Mouse (Mus musculus): ENCODE measurements around the gene Med9.
"Not testable (repeated sequence)": the region's sequence is repeated elsewhere in the genome, so short reads cannot be mapped to it uniquely, and the experiment has no call there.

Med9 gene

DNA sequence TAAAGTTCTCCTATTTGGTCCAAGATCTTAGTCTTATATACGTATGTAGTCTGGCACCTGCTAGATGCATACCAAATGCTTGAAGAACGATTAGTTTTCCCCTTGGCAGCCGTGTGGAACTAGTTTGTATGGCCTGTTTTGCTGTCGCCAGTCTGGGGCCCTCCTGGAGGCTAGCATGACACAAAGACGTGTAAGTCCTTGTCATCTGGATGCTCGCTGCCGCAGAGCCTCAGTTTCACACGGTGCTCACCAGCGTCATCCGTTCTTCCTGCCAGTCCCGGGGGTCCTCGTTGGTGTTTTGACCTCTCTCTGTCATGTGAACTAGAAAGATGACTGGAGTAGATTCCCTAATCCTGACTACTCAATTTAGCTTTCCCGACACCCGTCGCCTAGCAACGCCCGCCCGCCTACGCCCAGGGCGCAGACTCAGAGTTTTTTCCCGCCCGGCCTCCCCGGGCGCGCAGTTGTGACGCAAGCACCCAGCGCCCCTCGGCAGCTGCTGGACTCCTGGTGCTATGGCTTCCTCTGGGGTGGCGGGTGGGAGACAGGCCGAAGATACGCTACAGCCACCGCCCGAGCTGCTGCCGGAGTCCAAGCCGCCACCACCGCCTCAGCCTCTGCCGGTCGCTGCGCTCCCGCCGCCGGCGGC is at the start of gene Med9:
Med9 (plus strand) TSS at position 455 of the 649 bp plus-strand sequence.
- peak; percentile 87 for DNase-seq (ENCODE audit: low spot score)

DNA sequence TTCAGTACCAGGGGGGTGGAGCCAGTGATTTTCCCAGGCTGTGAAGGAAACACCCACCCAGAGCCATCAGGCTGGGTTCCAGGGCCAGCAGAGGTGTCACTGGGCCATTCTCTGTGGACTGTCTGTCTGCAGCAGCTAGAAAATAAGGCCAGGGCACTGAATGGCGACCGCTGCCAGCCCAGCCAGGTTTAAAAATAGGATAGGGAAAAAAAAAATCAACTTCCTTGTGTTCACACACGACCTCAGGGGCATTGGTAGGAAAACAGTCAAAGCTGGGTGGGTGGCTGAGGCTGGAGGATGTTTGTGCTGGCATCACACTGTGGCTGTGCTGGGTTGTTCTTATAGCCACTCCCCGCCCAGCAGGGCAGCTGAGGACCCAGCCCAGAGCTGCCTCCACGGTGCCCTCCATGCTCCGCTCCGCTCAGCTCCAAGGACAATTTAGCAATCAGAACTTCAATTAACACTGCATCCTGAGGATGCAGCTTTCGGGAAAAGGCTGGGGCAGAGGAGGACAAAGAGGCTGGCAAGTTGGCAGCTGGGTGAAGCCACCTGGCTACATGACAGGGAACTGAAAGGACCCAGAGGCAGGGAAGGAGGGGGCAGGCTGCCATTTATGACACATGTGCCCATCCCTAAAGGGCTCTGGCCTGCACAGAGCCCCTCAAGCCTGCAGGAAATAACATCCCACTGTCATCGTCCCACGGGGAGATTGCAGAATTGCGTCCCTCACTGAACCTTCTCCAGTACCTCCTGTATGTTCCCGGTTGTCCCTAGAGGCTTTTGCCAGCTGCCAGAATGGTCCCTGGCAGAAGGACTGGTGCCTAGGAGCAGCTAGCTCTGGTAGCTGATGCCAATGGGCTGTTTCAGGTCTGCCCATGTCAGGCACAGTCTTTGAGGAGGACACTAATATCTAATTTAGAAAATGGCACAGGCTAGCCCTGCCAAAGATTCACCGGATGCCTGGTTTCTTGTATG is 48.0 kb upstream of the Med9 start:
- no peak for DNase-seq (ENCODE audit: low spot score)

DNA sequence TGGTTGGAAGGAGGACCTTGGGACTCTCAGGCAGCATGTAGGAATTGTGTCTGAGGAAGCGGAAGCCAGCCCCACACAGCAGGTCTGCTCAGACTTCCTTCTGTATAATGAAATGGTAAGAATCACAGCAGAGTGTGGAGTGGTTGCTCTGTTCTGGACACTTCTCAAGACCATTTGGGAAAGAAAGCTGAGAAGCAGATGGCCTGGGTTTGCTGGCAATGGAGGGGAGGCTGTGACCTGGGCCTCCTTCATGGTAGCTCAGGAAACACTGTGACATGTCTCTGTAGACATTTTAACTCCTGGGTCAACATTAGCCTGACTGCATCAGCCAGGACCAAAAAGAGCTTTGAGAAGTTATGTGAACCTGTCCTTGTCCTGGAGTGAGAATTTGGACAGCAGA is 47.0 kb upstream of the Med9 start:
- DNase-seq (ENCODE audit: low spot score), result no peak

DNA sequence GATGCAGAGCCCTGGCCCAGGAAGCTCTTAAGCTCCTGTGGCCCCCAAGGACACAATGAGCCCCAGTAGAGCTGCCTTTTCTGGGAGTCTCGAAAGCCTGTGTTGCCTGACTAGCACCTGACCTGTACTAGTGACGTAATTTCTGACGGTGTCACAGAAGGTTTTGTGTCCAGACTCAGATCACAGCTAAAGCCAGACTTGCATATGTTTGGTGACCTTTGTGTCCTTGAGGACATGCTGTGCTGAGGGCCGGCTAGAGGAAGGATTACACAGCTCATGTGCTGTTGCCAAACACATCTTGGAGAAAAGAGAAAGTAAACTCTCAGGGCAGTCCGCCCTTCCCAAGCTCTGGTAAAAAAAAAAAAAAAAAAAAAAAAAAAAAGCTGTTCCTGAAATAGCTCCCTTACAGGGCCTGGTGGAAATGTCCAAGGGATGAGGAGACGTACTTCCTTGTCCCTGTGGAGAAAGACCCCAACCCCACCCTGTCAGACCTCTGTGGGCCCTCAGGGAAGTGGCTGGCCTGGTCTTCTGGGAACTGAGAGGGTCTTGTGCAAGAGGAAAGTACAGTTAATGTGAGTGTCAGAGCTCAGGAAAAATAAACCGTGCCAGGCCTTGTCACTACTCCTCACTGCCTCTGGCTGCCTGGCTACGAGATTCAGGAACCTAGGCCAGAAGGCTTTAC is 45.8 kb upstream of the Med9 start:
- DNase-seq (ENCODE audit: low spot score), result no peak

DNA sequence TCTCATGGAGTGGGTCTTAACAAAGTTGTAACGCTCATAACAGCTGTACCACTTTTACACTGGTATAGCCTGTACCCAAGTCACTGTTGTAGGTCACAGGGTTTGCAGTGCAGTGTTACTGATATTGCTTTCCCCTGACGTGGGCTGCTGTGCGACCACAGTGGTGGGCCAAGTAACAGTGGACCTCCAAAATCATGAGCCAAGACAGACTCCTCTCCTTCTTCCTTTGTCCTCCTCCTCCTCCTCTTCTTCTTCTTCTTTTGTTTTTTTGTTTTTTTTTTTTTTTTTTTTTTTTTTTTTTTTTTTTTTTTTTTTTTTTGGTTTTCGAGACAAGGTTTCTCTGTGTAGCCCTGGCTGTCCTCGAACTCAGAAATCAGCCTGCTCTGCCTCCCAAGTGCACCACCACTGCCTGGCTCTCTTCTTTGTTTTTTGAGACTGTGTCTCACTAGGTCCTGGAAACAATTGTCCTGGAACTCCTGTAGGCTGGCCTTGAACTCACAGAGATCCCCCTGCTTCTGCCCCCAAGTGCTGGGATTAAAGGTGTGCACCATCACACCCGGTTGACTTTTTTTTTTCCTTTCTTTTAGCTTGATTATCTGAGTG is 41.4 kb upstream of the Med9 start:
- no peak for DNase-seq (ENCODE audit: low spot score)

DNA sequence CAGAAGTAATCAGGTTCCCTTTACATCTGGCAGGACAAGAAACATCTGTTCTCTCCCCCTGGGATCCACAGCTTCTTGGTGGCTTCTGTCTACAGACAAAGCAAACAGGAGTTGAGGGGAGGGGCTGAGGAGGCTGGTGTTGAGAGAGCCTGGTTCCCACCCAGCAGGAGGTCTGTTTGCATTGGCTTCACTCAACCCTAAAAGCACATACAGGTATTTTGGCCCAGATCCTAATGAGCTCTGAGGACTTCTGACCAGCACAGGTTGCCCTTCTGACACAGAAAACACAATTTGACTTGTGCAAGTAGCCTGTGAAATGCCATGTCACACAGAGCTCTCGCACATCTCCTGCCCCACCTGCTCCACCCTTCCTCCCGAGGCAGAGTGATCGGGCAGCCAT is 39.6 kb upstream of the Med9 start:
- no peak for DNase-seq (ENCODE audit: low spot score)

DNA sequence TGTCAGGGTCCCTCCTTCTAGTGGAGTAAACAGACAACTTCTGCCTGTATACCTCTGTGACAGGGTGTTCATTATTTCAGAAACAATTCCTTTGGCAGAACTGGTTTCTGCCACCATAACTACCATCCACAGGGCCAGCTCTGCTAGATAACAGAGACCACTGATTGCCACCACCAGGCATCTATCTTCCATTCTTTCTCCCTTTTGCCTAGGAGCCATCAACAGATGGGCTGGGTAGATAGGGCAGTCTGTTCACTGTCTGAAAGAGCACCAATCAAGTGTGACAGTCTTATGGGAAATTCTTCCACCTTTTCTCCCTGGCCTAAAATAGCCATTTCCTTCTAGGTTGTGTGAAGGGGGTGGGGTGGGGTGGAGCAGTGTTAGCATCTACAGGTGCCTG is 37.4 kb upstream of the Med9 start:
- DNase-seq (ENCODE audit: low spot score), result no peak

DNA sequence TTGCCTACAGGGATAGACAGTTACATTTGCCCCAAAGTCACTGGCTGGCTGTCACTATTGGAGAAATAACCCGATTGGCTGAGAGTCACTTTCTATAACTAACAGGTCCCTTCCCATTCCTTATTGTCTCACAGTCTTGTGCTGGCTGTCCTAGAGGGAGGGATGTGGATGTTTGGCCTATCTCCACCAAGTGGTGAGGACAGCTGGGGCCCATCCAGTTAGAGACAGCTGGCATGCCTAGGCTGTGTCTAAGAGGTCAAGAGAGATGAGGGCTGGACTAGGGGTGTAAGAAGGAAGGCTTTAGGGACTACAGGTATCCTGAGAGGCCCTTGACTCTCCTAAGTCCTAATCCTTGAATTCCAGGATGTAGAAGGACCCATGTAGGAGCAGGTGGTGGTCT is 36.5 kb upstream of the Med9 start:
- DNase-seq (ENCODE audit: low spot score), result no peak

DNA sequence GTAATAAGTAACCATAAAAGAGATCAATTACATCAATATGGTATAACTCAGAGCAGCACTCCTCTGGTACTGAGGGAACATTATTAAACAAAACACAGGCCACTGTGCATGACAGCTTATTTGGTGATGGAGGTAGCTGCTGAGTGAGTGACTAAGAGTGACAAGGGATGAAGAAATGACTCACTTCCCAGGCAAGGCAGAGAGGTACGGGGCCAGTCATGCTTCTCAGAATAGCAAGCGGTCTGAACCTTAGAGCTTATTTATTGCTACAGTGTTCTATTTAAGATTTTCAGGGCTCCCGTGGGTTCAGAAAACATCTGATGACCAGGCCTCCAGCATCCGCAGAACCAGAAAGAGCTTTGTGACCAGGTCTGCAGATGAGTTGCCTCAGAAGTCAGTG is 34.3 kb upstream of the Med9 start:
- no peak for DNase-seq (ENCODE audit: low spot score)

DNA sequence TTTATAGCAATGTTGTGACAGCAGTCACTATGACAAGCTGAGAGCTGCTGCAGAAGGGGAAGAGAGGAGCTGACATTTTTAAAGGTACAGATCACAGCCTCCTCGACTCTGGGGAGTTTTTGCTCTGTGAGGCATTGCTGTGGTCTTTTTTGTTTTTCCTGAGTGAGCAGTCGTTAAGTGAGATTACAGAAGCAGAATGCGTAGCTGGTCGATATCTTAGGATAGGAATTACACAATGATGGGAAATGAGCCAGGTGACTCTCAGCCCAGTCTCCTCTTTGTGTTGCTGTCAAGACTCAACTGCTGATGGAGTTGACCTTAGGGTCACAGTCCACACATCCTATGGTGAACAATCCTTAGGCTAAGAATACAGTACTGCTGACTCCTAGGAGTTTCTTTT is 30.0 kb upstream of the Med9 start:
- DNase-seq (ENCODE audit: low spot score), result no peak

DNA sequence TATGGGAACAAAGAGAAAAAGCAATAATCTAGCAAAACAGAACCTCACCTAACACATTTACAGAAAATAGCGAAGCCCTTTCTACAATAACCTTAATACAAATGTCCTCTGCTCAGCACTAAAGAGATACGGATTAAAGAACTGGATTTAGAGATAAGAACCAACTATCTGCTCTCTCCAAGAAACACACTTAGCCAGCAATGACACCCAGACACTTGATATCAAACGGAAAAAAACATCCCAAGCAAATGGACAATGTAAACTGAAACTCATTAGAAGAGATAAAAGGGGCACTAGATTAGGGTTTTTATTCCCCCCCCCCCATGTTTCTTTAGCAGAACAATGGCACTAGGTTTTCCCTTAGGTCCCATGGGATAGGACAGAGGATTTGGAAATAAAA is 28.6 kb upstream of the Med9 start:
- no peak for DNase-seq (ENCODE audit: low spot score)

DNA sequence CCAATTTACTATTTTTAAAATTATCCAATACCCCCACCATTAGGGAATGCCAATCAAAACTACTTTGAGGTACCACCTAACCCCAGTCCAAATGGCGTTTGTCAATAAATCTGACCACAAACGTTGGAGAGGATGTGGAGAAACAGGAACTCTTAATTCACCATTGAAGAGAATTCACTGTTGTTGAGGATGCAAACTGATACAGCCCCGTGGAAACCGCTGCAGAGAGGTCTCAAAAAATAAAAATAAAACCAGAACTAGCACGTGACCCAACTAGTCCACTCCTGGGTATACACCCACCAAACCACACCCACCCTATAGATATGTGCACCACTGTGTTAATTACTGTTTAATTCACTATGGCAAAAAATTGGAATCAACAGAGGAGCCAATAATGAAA is 27.7 kb upstream of the Med9 start:
- DNase-seq (ENCODE audit: low spot score), result no peak

DNA sequence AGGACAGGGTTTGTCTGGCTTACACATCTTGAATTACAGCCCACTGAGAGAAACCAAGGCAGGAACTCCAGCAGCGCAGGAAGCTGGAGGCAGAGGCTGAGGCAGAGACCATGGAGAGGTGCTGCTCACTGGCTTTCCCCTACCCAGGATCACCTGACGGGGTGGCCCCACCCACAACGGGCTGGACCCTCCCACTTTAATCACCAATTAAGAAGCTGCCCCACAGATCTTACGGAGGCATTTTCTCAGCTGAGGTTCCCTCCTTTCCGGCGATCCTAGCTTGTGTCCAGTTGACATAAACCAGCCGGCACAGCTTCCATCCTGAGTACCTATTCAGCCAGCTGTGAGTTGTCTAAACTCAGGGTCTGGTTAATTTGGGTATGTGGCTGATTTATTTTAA is 26.7 kb upstream of the Med9 start:
- no peak for DNase-seq (ENCODE audit: low spot score)

DNA sequence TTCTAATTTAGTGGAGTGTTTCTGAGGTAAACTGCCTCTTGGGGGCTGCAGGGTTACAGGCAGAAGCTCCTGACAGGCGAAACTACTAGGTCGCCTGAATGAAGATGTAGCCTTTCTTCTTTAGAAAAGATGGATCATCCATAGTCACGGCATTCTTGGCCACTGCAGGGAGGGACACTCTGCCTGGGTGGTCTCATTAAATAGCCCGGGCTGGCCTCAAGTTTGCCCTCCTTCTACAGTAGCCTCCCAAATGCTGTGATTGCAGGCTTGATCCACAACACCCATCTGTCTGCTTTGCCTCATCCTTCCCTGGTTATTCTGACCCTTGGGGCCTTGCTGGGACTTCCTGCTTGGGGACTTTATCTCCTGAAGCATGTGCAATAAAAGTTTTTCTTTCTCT is 18.0 kb upstream of the Med9 start:
- no peak for DNase-seq (ENCODE audit: low spot score)

DNA sequence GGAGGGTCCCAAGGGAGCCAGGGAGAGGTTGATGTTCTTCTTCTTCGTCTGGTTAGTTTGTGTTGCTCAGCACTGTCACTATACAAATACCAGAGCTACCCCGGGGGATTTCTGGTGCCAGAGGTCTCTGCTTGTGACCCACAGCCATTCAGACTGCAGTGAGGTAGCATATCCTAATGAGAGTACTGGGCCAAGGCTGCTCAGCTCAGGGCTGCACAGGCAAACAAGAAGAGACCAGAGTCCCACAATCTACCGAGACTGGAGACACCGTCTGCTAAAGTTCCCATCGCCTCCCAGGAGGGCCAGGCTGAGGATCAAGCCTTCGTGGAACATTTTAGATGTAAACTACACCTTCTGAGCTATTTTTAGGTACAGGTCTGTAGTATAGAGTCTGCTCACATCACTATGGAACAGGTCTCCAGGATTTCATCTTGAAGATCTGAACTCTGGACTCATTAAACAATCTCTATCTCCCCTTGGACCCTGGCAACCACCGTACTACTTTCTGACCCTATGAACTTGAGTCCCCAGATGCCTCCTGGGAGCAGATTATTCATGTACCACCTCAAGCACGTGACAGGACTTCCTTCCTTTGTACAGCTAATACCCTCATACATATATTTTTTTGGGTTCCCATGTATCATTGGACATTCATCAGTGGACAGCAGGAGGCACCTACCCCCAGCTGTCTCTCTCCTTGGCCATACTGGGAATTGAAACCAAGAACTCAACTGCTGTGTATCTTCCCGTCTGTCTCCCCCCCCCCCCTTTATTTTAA is 15.3 kb upstream of the Med9 start:
- no peak for DNase-seq (ENCODE audit: low spot score)

DNA sequence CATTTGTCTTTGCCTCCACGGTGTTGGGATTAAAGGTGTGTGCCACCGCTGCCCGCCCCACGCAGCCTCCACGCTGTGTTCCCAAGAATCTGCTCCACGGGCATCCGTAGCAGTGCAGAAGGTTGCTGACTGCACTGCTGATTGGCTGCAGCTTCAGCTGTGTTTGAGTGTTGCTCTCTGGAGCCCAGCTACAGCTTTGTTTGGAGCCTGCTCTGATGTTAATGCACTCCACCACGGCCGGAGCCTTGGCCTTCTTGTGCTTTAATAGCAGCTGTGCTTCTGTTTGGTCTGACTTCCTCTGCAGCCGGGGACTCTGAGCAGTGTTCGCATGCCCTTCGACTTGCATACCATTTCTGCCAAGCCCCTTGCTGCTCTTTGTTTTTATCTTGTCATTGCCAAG is 14.1 kb upstream of the Med9 start:
- no peak for DNase-seq (ENCODE audit: low spot score)

DNA sequence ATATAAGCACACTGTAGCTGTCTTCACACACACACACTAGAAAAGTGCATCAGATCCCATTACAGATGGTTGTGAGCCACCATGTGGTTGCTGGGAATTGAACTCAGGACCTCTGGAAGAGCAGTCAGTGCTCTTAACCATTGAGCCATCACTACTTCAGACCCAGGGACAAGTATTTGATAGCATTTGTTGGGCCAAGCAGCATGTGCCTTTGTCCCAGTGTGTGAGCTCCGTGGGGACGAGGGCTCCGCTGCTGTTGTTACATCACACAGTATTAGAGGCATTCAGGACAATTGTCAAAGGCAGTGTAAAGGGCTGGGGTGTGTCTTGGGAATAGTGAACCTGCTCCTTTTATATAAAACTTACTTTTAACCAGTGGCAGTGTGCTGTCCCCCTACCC is 11.0 kb upstream of the Med9 start:
- DNase-seq (ENCODE audit: low spot score), result no peak

DNA sequence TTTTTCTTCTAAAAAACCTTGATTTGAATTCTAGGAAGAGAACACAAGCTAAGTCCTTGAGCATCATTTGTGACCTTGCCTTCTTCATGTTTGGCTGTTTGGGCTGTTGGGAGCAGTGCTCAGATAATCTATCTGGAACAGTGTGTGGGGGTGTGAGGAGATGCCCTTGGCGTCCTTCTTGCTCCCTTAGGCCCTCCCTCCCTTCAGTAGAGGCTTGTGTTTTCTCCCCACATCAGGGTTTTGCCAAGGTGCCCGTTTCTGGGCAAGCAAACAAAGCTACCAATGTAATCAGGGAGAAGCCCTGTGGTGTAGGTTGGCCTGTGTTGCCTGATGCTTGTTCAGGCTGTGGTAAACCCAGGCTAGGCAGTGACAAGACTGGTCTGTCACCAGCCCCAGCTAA is 10.4 kb upstream of the Med9 start:
- DNase-seq (ENCODE audit: low spot score), result no peak

DNA sequence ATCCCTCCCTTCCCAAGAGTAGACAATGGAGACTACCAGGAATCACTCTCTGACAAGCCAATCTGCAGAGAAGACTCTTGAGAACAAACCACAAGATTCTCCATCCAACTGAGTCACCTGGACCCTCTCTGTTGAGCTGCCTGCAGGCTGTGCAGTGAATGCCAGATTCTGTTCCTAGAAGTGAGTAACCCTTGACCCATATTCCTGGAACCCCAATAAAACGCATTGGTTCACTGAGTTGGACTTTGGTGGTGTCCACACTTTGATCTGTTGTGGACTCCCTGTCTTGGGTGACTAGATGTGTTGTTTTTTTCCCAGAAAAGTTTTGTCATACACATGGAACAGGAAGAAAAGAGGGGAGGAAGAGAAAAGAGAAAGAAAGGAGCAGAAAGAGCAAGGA is 8.2 kb upstream of the Med9 start:
- no peak for DNase-seq (ENCODE audit: low spot score)

DNA sequence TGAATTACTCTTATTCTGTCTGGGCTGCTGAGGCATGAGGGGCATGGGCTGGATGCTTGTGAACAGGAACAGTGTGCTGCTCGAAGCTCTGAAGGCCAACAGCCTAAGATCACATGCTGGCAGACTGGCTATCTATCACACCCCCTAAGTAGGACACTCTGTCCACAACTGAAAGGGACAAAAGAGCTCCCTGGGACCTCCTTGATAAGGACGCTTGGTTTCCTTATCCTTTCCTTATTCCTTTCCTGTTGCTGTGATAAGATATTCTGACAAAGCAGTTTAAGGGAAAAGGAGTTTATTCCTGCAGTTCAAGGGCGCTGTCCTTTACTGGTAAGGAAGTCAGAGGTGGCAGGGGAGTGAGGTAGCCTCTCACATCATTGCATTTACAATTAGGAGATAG is 7.4 kb upstream of the Med9 start:
- no peak for DNase-seq (ENCODE audit: low spot score)

DNA sequence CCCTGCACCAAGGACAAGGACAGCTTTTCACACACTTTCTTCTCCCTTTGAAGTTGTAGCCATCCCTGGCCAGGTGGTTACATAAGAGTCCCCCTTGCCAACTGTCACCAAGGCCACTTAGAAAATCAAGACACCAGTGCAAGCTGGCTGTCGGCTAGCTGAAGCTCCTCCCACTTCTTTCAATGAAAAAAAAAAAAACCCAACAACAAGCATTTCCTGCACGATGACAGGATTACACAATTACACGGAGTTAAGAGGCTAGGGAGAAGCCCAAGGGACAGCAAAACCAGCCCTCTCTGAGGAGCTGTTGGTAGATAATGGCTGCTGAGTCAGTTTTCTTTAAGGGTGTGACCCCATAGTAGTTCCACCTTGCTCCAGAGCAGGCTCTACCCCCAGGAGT is 6.6 kb upstream of the Med9 start:
- DNase-seq (ENCODE audit: low spot score), result no peak

DNA sequence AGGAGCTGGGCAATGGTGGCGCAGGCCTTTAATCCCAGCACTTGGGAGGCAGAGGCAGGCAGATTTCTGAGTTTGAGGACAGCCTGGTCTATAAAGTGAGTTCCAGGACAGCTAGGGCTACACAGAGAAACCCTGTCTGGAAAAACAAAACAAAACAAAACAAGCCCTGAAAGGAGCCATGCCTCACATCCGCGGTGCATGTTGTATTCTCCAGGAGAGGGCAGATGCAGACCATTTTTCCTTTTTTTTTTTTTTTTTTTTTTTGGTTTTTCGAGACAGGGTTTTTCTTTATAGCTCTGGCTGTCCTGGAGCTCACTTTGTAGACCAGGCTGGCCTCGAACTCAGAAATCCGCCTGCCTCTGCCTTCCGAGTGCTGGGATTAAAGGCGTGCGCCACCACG is 3.2 kb upstream of the Med9 start:
- DNase-seq (ENCODE audit: low spot score), result not testable (repeated sequence)
